Mouse (Mus musculus): Measurements from ENCODE around the gene Sema4d. TPM values are rescaled to one million over a fixed set of nuclear protein-coding genes. Genes with fewer than 3 reads are reported as not detected.
"Not testable (repeated sequence)": the region's sequence is repeated elsewhere in the genome, so short reads cannot be mapped to it uniquely, and the experiment has no call there.

The Sema4d gene
- 0.56 and 0.76 TPM in 2 replicates for polyA plus RNA-seq (2012)

GRCm38 (mm10) chr13:51793425-51793891, at the start of gene Sema4d:
Sema4d (minus strand) TSS chr13:51793747.
- H3K36me3 ChIP-seq (ENCODE audit: control insufficient read depth): no peaks in the 10 kb centered on the region
- TF ChIP-seq GATA1 (IDR thresholded peaks at IDR 0.05; ENCODE audit: low read length) (no peak), TAL1 (IDR thresholded peaks at IDR 0.05; ENCODE audit: low read length) (no peak)
- H3K4me1 ChIP-seq (ENCODE audit: control insufficient read depth): peaks cover 31% of the 10 kb centered on the region
- peak within 1 kb of the TSS; percentile 79 for H3K4me3 ChIP-seq (replicated peaks)
- peaks cover 4% of the 10 kb centered on the region; the same call in 1 of the 2 replicates for H3K27me3 ChIP-seq (ENCODE audit: control insufficient read depth)
- H3K9me3 ChIP-seq (ENCODE audit: control insufficient read depth, low read length): no peaks in the 10 kb centered on the region

GRCm38 (mm10) chr13:51843298-51843697, 49.8 kb upstream of the Sema4d start:
- H3K4me1 ChIP-seq (ENCODE audit: control insufficient read depth): peaks cover 81% of the 10 kb centered on the region
- no peaks in the 10 kb centered on the region for H3K9me3 ChIP-seq (ENCODE audit: control insufficient read depth, low read length)
- peaks cover 8% of the 10 kb centered on the region for H3K36me3 ChIP-seq (ENCODE audit: control insufficient read depth)
- peaks cover 21% of the 10 kb centered on the region for H3K27me3 ChIP-seq (ENCODE audit: control insufficient read depth)
- no peak overlapping the region for H3K4me3 ChIP-seq (replicated peaks)
- TF ChIP-seq TAL1 (IDR thresholded peaks at IDR 0.05; ENCODE audit: low read length) (no peak), GATA1 (IDR thresholded peaks at IDR 0.05; ENCODE audit: low read length) (no peak)

GRCm38 (mm10) chr13:51842773-51843172, 49.2 kb upstream of the Sema4d start:
- Histone ChIP-seq H3K36me3 (ENCODE audit: control insufficient read depth) (peaks cover 4% of the 10 kb centered on the region), H3K4me3 (replicated peaks) (peak overlapping the region; percentile 5), H3K4me1 (ENCODE audit: control insufficient read depth) (peaks cover 76% of the 10 kb centered on the region), H3K27me3 (ENCODE audit: control insufficient read depth) (peaks cover 24% of the 10 kb centered on the region), H3K9me3 (ENCODE audit: control insufficient read depth, low read length) (no peaks in the 10 kb centered on the region)
- no peak for TF ChIP-seq TAL1 (IDR thresholded peaks at IDR 0.05; ENCODE audit: low read length)
- no peak for TF ChIP-seq GATA1 (IDR thresholded peaks at IDR 0.05; ENCODE audit: low read length)

GRCm38 (mm10) chr13:51842191-51842590, 48.6 kb upstream of the Sema4d start:
- Histone ChIP-seq H3K27me3 (ENCODE audit: control insufficient read depth) (peaks cover 24% of the 10 kb centered on the region), H3K4me1 (ENCODE audit: control insufficient read depth) (peaks cover 70% of the 10 kb centered on the region), H3K36me3 (ENCODE audit: control insufficient read depth) (no peaks in the 10 kb centered on the region), H3K4me3 (replicated peaks) (peak overlapping the region; percentile 35), H3K9me3 (ENCODE audit: control insufficient read depth, low read length) (no peaks in the 10 kb centered on the region)
- no peak for TF ChIP-seq TAL1 (IDR thresholded peaks at IDR 0.05; ENCODE audit: low read length)
- no peak for TF ChIP-seq GATA1 (IDR thresholded peaks at IDR 0.05; ENCODE audit: low read length)

- TF ChIP-seq GATA1 (IDR thresholded peaks at IDR 0.05; ENCODE audit: low read length) (no peak), TAL1 (IDR thresholded peaks at IDR 0.05; ENCODE audit: low read length) (peak; percentile 40; the same call in 1 of the 3 replicates)
- H3K4me1 ChIP-seq (ENCODE audit: control insufficient read depth): peaks cover 65% of the 10 kb centered on the region
These were observed 48.1 kb upstream of the Sema4d start for GRCm38 (mm10) chr13:51841541-51842115.

GRCm38 (mm10) chr13:51840702-51841101, 47.2 kb upstream of the Sema4d start:
- Histone ChIP-seq H3K4me3 (replicated peaks) (no peak overlapping the region), H3K4me1 (ENCODE audit: control insufficient read depth) (peaks cover 56% of the 10 kb centered on the region), H3K36me3 (ENCODE audit: control insufficient read depth) (no peaks in the 10 kb centered on the region), H3K27me3 (ENCODE audit: control insufficient read depth) (peaks cover 24% of the 10 kb centered on the region), H3K9me3 (ENCODE audit: control insufficient read depth, low read length) (no peaks in the 10 kb centered on the region)
- TF ChIP-seq TAL1 (IDR thresholded peaks at IDR 0.05; ENCODE audit: low read length): no peak
- TF ChIP-seq GATA1 (IDR thresholded peaks at IDR 0.05; ENCODE audit: low read length): no peak

More at GRCm38 (mm10) chr13:51841541-51842115, 48.1 kb upstream of the Sema4d start:
- Histone ChIP-seq H3K36me3 (ENCODE audit: control insufficient read depth) (no peaks in the 10 kb centered on the region), H3K9me3 (ENCODE audit: control insufficient read depth, low read length) (no peaks in the 10 kb centered on the region), H3K4me3 (replicated peaks) (peak overlapping the region; percentile 35), H3K27me3 (ENCODE audit: control insufficient read depth) (peaks cover 24% of the 10 kb centered on the region)

- Histone ChIP-seq H3K36me3 (ENCODE audit: control insufficient read depth) (no peaks in the 10 kb centered on the region), H3K9me3 (ENCODE audit: control insufficient read depth, low read length) (no peaks in the 10 kb centered on the region), H3K4me3 (replicated peaks) (no peak overlapping the region), H3K27me3 (ENCODE audit: control insufficient read depth) (peaks cover 24% of the 10 kb centered on the region), H3K4me1 (ENCODE audit: control insufficient read depth) (peaks cover 51% of the 10 kb centered on the region)
- no peak for TF ChIP-seq GATA1 (IDR thresholded peaks at IDR 0.05; ENCODE audit: low read length)
- no peak for TF ChIP-seq TAL1 (IDR thresholded peaks at IDR 0.05; ENCODE audit: low read length)
These were observed 45.9 kb upstream of the Sema4d start for GRCm38 (mm10) chr13:51839250-51840026.

- peaks cover 49% of the 10 kb centered on the region for H3K4me1 ChIP-seq (ENCODE audit: control insufficient read depth)
- no peaks in the 10 kb centered on the region for H3K36me3 ChIP-seq (ENCODE audit: control insufficient read depth)
- no peaks in the 10 kb centered on the region for H3K9me3 ChIP-seq (ENCODE audit: control insufficient read depth, low read length)
- TF ChIP-seq GATA1 (IDR thresholded peaks at IDR 0.05; ENCODE audit: low read length): no peak
- no peak for TF ChIP-seq TAL1 (IDR thresholded peaks at IDR 0.05; ENCODE audit: low read length)
- H3K4me3 ChIP-seq (replicated peaks): no peak overlapping the region
- H3K27me3 ChIP-seq (ENCODE audit: control insufficient read depth): peaks cover 6% of the 10 kb centered on the region
These were observed 43.9 kb upstream of the Sema4d start for GRCm38 (mm10) chr13:51837402-51837801.

GRCm38 (mm10) chr13:51835208-51835607, 41.7 kb upstream of the Sema4d start:
- H3K9me3 ChIP-seq (ENCODE audit: control insufficient read depth, low read length); H3K36me3 ChIP-seq (ENCODE audit: control insufficient read depth); H3K4me3 ChIP-seq (replicated peaks); H3K27me3 ChIP-seq (ENCODE audit: control insufficient read depth): not testable (repeated sequence)
- peaks cover 27% of the 10 kb centered on the region for H3K4me1 ChIP-seq (ENCODE audit: control insufficient read depth)
